Mouse (Mus musculus): ENCODE measurements at regions not wholly inside any gene's neighbourhood (a gene's known extent, or its start where the extent isn't known, plus 50 kb on each side); places are given as distances from the start of the nearest gene placed in this dataset.

DNA sequence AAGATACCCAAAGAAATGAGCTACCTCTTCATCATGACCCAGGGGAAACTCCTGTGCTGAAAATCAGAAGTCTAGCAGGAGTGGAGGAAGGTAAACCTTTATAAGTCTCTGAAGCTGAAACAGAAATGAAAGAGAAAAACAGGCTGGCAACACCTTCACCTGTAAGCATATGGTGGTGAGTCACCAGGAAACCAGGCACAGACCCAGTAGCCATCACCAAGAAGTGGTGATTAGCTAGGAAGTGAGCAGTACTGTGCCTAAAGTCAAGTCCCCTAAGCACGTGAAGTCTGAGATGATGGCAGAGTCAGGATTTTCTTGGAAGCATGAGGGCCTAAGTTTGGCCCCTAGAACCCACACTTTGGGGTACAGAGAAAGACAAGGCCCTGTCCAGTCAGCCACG, 480.3 kb upstream of the Hs6st1 start:
- TF ChIP-seq CTCF (IDR thresholded peaks at IDR 0.05; ENCODE audit: low read depth) = no peak
- TF ChIP-seq EP300 (optimal IDR thresholded peaks at IDR 0.05) = no peak

All from stomach, postnatal 0 days (tissue).